8 mouse cellular contexts compared by ENCODE assay signal in the genomic region with DNA sequence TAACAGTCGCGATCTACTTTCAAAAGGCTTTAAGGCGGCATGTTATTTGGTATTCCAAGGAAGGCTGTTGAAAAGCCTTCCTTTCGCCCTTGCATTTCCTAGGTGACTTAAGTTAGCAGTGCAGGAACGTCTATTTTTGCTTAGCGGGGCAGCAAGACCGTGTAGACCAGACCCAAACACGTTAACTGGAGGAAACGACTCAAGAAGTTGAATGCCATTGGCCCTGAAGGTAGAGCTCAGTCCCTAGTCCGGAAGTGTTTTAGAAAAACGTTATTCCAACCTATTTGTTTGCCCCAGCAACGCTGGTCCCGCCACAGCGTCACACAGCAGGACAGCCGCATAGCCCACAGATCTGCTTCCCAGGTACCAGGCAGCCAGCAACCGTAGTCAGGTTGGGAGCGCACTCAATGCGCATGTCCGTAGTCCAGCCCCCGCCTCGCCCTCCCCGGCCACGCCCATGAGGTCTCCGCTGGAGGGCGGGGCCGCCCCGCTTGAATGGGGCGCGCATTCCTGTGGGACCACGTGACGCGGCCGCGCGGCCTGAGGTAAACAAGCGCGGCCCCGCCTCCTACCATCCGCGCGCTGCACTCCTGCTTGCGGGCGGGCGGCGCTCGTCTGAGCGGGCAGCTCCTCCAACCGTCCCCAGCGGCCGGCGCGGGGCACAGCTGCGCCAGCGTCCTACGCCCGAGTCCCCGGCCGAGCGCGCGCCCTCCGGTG. TPM values are rescaled to one million over a fixed set of nuclear protein-coding genes. Genes with fewer than 3 reads are reported as not detected.
DNase-seq lines count a peak whose midpoint lies in the region; ATAC-seq lines count a peak whose summit lies in the region.

A gene (plus strand): TSS at position 595 of the 717 bp plus-strand sequence.

- intact Hi-C loops in left cerebral cortex, postnatal 4 days (cut with DNase I): loop anchor here (5.0 kb wide), 1 partner anchor 135 kb away; no protein-coding TSS in a partner anchor

- no peaks in the 10 kb centered on the region for H3K9me3 ChIP-seq in embryonic facial prominence, embryonic 13.5 days
- no peaks in the 10 kb centered on the region for H3K9me3 ChIP-seq in midbrain, embryonic 11.5 days (ENCODE audit: control insufficient read depth, low read length)

- H3K27me3 ChIP-seq in embryonic facial prominence, embryonic 13.5 days: peaks cover 43% of the 10 kb centered on the region
- H3K27me3 ChIP-seq in midbrain, embryonic 11.5 days (ENCODE audit: control insufficient read depth, insufficient read depth, low read length): peaks cover 15% of the 10 kb centered on the region

- peak; percentile 84 to 95 for DNase-seq in adrenal gland, postnatal 4 days (ENCODE audit: low spot score in 2 of 2)
- DNase-seq in heart, adult 11 months: peak; percentile 100
- DNase-seq in kidney, adult 11 months: peak; percentile 97
- DNase-seq in left cerebral cortex, postnatal 4 days: peak; percentile 96
- peak; percentile 100 for DNase-seq in midbrain, embryonic 11.5 days (ENCODE audit: low spot score, missing footprints)
- peak; percentile 91 for DNase-seq in right cerebral cortex, postnatal 4 days
- peak; percentile 93 for DNase-seq in yolk sac, embryonic 10.5 days (ENCODE audit: low spot score)

- ATAC-seq in embryonic facial prominence, embryonic 13.5 days (ENCODE audit: insufficient number of reproducible peaks, insufficient read depth, low FRiP score, low TSS enrichment, low read depth): peak; percentile 96
- peak; percentile 98 for ATAC-seq in midbrain, embryonic 11.5 days (ENCODE audit: low FRiP score)

- under 1% methylated on average over 51 of the region's 62 CpGs for WGBS in embryonic facial prominence, embryonic 13.5 days
- under 1% methylated on average over 48 of the region's 62 CpGs for WGBS in midbrain, embryonic 11.5 days

- peak within 1 kb of the TSS; percentile 77 for H3K9ac ChIP-seq in embryonic facial prominence, embryonic 13.5 days
- peak within 1 kb of the TSS; percentile 65 for H3K9ac ChIP-seq in midbrain, embryonic 11.5 days (ENCODE audit: low read length)

- H3K4me3 ChIP-seq in embryonic facial prominence, embryonic 13.5 days: peak within 1 kb of the TSS; percentile 71
- peak within 1 kb of the TSS; percentile 67 for H3K4me3 ChIP-seq in midbrain, embryonic 11.5 days (ENCODE audit: low read depth, low read length)

- peak within 1 kb of the TSS; percentile 86 for H3K27ac ChIP-seq in embryonic facial prominence, embryonic 13.5 days
- peak within 1 kb of the TSS; percentile 63 for H3K27ac ChIP-seq in midbrain, embryonic 11.5 days (ENCODE audit: low read depth, low read length)

- peak within 1 kb of the TSS; percentile 81 for H3K4me2 ChIP-seq in embryonic facial prominence, embryonic 13.5 days
- peak within 1 kb of the TSS; percentile 77 for H3K4me2 ChIP-seq in midbrain, embryonic 11.5 days

- no peaks in the 10 kb centered on the region for H3K36me3 ChIP-seq in embryonic facial prominence, embryonic 13.5 days
- H3K36me3 ChIP-seq in midbrain, embryonic 11.5 days (ENCODE audit: control insufficient read depth, insufficient read depth, low read length): no peaks in the 10 kb centered on the region

- H3K4me1 ChIP-seq in embryonic facial prominence, embryonic 13.5 days: peaks cover 12% of the 10 kb centered on the region
- peaks cover 3% of the 10 kb centered on the region; the same call in 1 of the 2 replicates for H3K4me1 ChIP-seq in midbrain, embryonic 11.5 days (ENCODE audit: control insufficient read depth, insufficient read depth, low read length)

RNA-seq across cellular contexts. Expression of the gene that starts here (rescaled TPM):
- 10 to 100 TPM in 1 of 2 experiments, 1 to 10 TPM in 1; 9.8 to 10.3 TPM for total RNA-seq in adrenal gland, postnatal 4 days (2021)
- polyA plus RNA-seq in embryonic facial prominence, embryonic 13.5 days (2015; fragmentation: Nextera tagmentation; extraction: Ambion mirVana): 0.93 and 1.3 TPM in 2 replicates
- 10 to 100 TPM; 11.3 to 11.6 TPM for total RNA-seq in left cerebral cortex, postnatal 4 days (2021)
- polyA plus RNA-seq in midbrain, embryonic 11.5 days (2014; fragmentation: Nextera tagmentation; extraction: Ambion mirVana): 0.93 and 1.4 TPM in 2 replicates

Comparison
In these comparisons a context has a peak if more than half of its experiments do, and no peak if none do; other contexts are left out.
1. Peak in every context shown above with its lines: DNase-seq, ATAC-seq, H3K4me3 ChIP-seq and H3K27ac ChIP-seq.